Mouse (Mus musculus) ES-Bruce4 (cell line): Measurements from ENCODE around the gene Cfap61. TPM values are rescaled to one million over a fixed set of nuclear protein-coding genes. Genes with fewer than 3 reads are reported as not detected.

Experiments used
- H3K27ac ChIP-seq: 2 replicates; pipeline ENCODE4 v1.5.1; 2012; ENCODE audit warnings: low read length, inconsistent platforms; ENCODE audit not compliant: insufficient read depth
- H3K27me3 ChIP-seq: 2 replicates; pipeline ENCODE4 v1.6.1; 2012; ENCODE audit warnings: mild to moderate bottlenecking, low read length, inconsistent platforms; ENCODE audit not compliant: control insufficient read depth, poor library complexity, insufficient read depth, severe bottlenecking
- H3K36me3 ChIP-seq: 2 replicates; pipeline ENCODE4 v1.6.1; 2012; ENCODE audit warnings: inconsistent platforms, mild to moderate bottlenecking, low read length, moderate library complexity; ENCODE audit not compliant: control insufficient read depth, poor library complexity, insufficient read depth, severe bottlenecking
- H3K4me1 ChIP-seq: one replicate; pipeline ENCODE4 v1.8.1; 2011; ENCODE audit warnings: low read length; ENCODE audit not compliant: control insufficient read depth, insufficient read depth
- H3K4me3 ChIP-seq: 2 replicates; pipeline ENCODE4 v1.5.1; 2011; ENCODE audit warnings: low read depth, mild to moderate bottlenecking, low read length
- H3K9ac ChIP-seq: 2 replicates; pipeline ENCODE4 v1.6.1; 2012; ENCODE audit warnings: low read depth, mild to moderate bottlenecking, inconsistent platforms; ENCODE audit not compliant: poor library complexity, severe bottlenecking
- H3K9me3 ChIP-seq: replicated peaks from 2 replicates; pipeline ENCODE4 v1.6.1; 2012; ENCODE audit warnings: mild to moderate bottlenecking, low read length, inconsistent platforms; ENCODE audit not compliant: control insufficient read depth, poor library complexity, insufficient read depth, severe bottlenecking
- CTCF ChIP-seq: IDR thresholded peaks from one replicate; pipeline ENCODE4 v1.8.1; 2011; ENCODE audit warnings: low read depth, low read length
- EP300 ChIP-seq: IDR thresholded peaks from 2 replicates; pipeline ENCODE4 v1.6.1; 2011; ENCODE audit warnings: low read depth, low read length; ENCODE audit not compliant: insufficient read depth
- POLR2A ChIP-seq: IDR thresholded peaks from one replicate; pipeline ENCODE4 v1.8.1; 2011; ENCODE audit warnings: low read length; ENCODE audit not compliant: insufficient read depth
- polyA plus RNA-seq: library from polyadenylated mRNA; stranded (reverse); fragments of >200 nt; gene quantifications from 2 replicates; pipeline ENCODE4 v1.2.4, GENCODE M21; 2011; ENCODE audit warnings: low read depth; ENCODE audit not compliant: missing spikeins, insufficient read depth, insufficient read length

Cfap61 gene
- polyA plus RNA-seq, 1 experiment, result 2.4 TPM

- no peak overlapping the region for H3K27ac ChIP-seq
- no peaks in the 10 kb centered on the region for H3K27me3 ChIP-seq
- no peak overlapping the region for H3K4me3 ChIP-seq
- H3K36me3 ChIP-seq, result no peaks in the 10 kb centered on the region
- no peaks in the 10 kb centered on the region for H3K9me3 ChIP-seq
- TF ChIP-seq CTCF (no peak), EP300 (no peak), POLR2A (no peak)
- H3K4me1 ChIP-seq, result no peaks in the 10 kb centered on the region
- H3K9ac ChIP-seq, result no peak overlapping the region
Observed at GRCm38 (mm10) chr2:146116282-146116681, 181.7 kb downstream of the Cfap61 start.

GRCm38 (mm10) chr2:146116726-146117125 is 182.1 kb downstream of the Cfap61 start:
- H3K27ac ChIP-seq, result no peak overlapping the region
- no peak overlapping the region for H3K9ac ChIP-seq
- H3K36me3 ChIP-seq, result no peaks in the 10 kb centered on the region
- no peaks in the 10 kb centered on the region for H3K27me3 ChIP-seq
- H3K9me3 ChIP-seq, result no peaks in the 10 kb centered on the region
- H3K4me1 ChIP-seq, result no peaks in the 10 kb centered on the region
- H3K4me3 ChIP-seq, result no peak overlapping the region
- no peak for TF ChIP-seq CTCF
- TF ChIP-seq POLR2A, result no peak
- no peak for TF ChIP-seq EP300

- TF ChIP-seq POLR2A (no peak), EP300 (no peak), CTCF (no peak)
- no peaks in the 10 kb centered on the region for H3K4me1 ChIP-seq
- no peaks in the 10 kb centered on the region for H3K36me3 ChIP-seq
- H3K27ac ChIP-seq, result no peak overlapping the region
- no peak overlapping the region for H3K4me3 ChIP-seq
- H3K27me3 ChIP-seq, result no peaks in the 10 kb centered on the region
- no peaks in the 10 kb centered on the region for H3K9me3 ChIP-seq
- no peak overlapping the region for H3K9ac ChIP-seq
Observed at GRCm38 (mm10) chr2:146117191-146117914, 182.8 kb downstream of the Cfap61 start.

- no peaks in the 10 kb centered on the region for H3K27me3 ChIP-seq
- TF ChIP-seq POLR2A (no peak), EP300 (no peak), CTCF (no peak)
- H3K9me3 ChIP-seq, result no peaks in the 10 kb centered on the region
- no peaks in the 10 kb centered on the region for H3K4me1 ChIP-seq
- no peak overlapping the region for H3K4me3 ChIP-seq
- H3K9ac ChIP-seq, result no peak overlapping the region
- H3K36me3 ChIP-seq, result no peaks in the 10 kb centered on the region
- H3K27ac ChIP-seq, result no peak overlapping the region
Observed at GRCm38 (mm10) chr2:146117915-146118403, 183.4 kb downstream of the Cfap61 start.

GRCm38 (mm10) chr2:146121551-146121950 is 187.0 kb downstream of the Cfap61 start:
- TF ChIP-seq EP300 (no peak), CTCF (no peak), POLR2A (no peak)
- no peaks in the 10 kb centered on the region for H3K4me1 ChIP-seq
- no peak overlapping the region for H3K27ac ChIP-seq
- no peak overlapping the region for H3K9ac ChIP-seq
- H3K9me3 ChIP-seq, result no peaks in the 10 kb centered on the region
- H3K27me3 ChIP-seq, result no peaks in the 10 kb centered on the region
- no peak overlapping the region for H3K4me3 ChIP-seq
- H3K36me3 ChIP-seq, result no peaks in the 10 kb centered on the region

GRCm38 (mm10) chr2:146125129-146125528 is 190.5 kb downstream of the Cfap61 start:
- Histone ChIP-seq H3K27ac (no peak overlapping the region), H3K27me3 (no peaks in the 10 kb centered on the region), H3K4me1 (no peaks in the 10 kb centered on the region), H3K36me3 (no peaks in the 10 kb centered on the region), H3K9ac (no peak overlapping the region), H3K9me3 (no peaks in the 10 kb centered on the region), H3K4me3 (no peak overlapping the region)
- TF ChIP-seq EP300, result no peak
- TF ChIP-seq CTCF, result no peak
- no peak for TF ChIP-seq POLR2A
